Mouse (Mus musculus) liver, embryonic 14.5 days (tissue): ENCODE results near the gene C5ar1. TPM values are rescaled to one million over a fixed set of nuclear protein-coding genes. Genes with fewer than 3 reads are reported as not detected.
A peak's percentile ranks its signal among the peaks of the same experiment; 100 is the strongest.

Experiments
- ATAC-seq: fragments of 200-750 bp; cut with Nextera tagmentation; 2 replicates; pipeline ENCODE4 v1.8.0; 2017; ENCODE audit warnings: moderate number of reproducible peaks, mild to moderate bottlenecking, moderate library complexity; ENCODE audit not compliant: insufficient read depth
- DNase-seq, 3 experiments: peaks; one replicate each; pipeline ENCODE4 v3.0.0-alpha.2; 2012 to 2013; ENCODE audit warnings: low read depth in 3 of 3, low spot score in 3 of 3
- H3K27ac ChIP-seq: fragments of 300-500 bp; sonication (generic); 2 replicates; pipeline ENCODE4 v1.5.1; 2014; ENCODE audit warnings: moderate library complexity, mild to moderate bottlenecking, control low read depth, inconsistent platforms
- H3K27me3 ChIP-seq: fragments of 300-500 bp; sonication (generic); 2 replicates; pipeline ENCODE4 v1.6.1; 2014; ENCODE audit warnings: mild to moderate bottlenecking, low read length, moderate library complexity; ENCODE audit not compliant: control insufficient read depth, insufficient read depth
- H3K36me3 ChIP-seq: fragments of 300-500 bp; sonication (generic); replicated peaks from 2 replicates; pipeline ENCODE4 v1.6.1; 2014; ENCODE audit warnings: low read depth; ENCODE audit not compliant: control insufficient read depth, insufficient read depth
- H3K4me1 ChIP-seq, 2 experiments: fragments of 200-500 bp in 1 of 2; fragments of 300-500 bp in 1 of 2; sonication (generic) in 1 of 2; replicated peaks; 2 replicates each; pipeline ENCODE4 v1.6.1; 2012 to 2014; ENCODE audit warnings: antibody characterized with exemption in 1 of 2, inconsistent platforms in 1 of 2, low read length in 1 of 2; ENCODE audit not compliant: control insufficient read depth in 2 of 2, insufficient read depth in 2 of 2
- H3K4me2 ChIP-seq: fragments of 300-500 bp; sonication (generic); 2 replicates; pipeline ENCODE4 v1.6.1; 2014; ENCODE audit warnings: low read depth, mild to moderate bottlenecking, control low read depth, moderate library complexity
- H3K4me3 ChIP-seq, 2 experiments: fragments of 200-500 bp in 1 of 2; fragments of 300-500 bp in 1 of 2; sonication (generic) in 1 of 2; 2 replicates each; pipeline ENCODE4 v1.5.1; 2012 to 2014; ENCODE audit warnings: low read depth in 2 of 2, low read length in 2 of 2, mild to moderate bottlenecking in 2 of 2, control low read depth in 1 of 2, inconsistent platforms in 1 of 2, moderate library complexity in 1 of 2; ENCODE audit not compliant: insufficient read depth in 1 of 2
- H3K9ac ChIP-seq: fragments of 300-500 bp; sonication (generic); replicated peaks from 2 replicates; pipeline ENCODE4 v1.6.1; 2014; ENCODE audit warnings: mild to moderate bottlenecking, control low read depth, moderate library complexity
- H3K9me3 ChIP-seq: fragments of 300-500 bp; sonication (generic); 2 replicates; pipeline ENCODE4 v1.6.1; 2016; ENCODE audit warnings: low read length, mixed read lengths; ENCODE audit not compliant: control insufficient read depth
- CTCF ChIP-seq: IDR thresholded peaks from 2 replicates; pipeline ENCODE4 v1.5.1; 2016; ENCODE audit warnings: antibody characterized with exemption, low read depth, control low read depth
- EP300 ChIP-seq: IDR thresholded peaks from 2 replicates; pipeline ENCODE4 v1.6.1; 2016; ENCODE audit warnings: antibody characterized with exemption, low read depth
- WGBS: fragments of 180-500 bp; shearing (Covaris S2); extraction: QIAGEN DNeasy Blood & Tissue Kit; methylation state at CpG from one replicate; pipeline ENCODE4 v1.1.7; 2014; ENCODE audit not compliant: insufficient replicate concordance; 5-methylcytosine and 5-hydroxymethylcytosine counted together
- polyA plus RNA-seq, 2 experiments: library from polyadenylated mRNA; depleted of rRNA in 1 of 2; stranded (reverse) in 1 of 2; unstranded in 1 of 2; fragments of >200 nt; fragmentation: Nextera tagmentation in 1 of 2; extraction: Ambion mirVana in 1 of 2; gene quantifications; 2 replicates each; pipeline versions ENCODE4 v1.2.1 to v1.2.3; 2012 to 2014

The C5ar1 gene
- polyA plus RNA-seq, 2 experiments: 0.95 to 1.9 TPM

GRCm38 (mm10) chr7:16240281-16240977 lies 18.9 kb downstream of the C5ar1 start:
- Histone ChIP-seq H3K27ac (peak overlapping the region; percentile 80), H3K4me3 (peak overlapping the region; percentile 22 to 44), H3K4me2 (peak overlapping the region; percentile 75), H3K9ac (peak overlapping the region; percentile 64), H3K4me1 (peaks cover 28 to 48% of the 10 kb centered on the region in 2 experiments), H3K9me3 (no peaks in the 10 kb centered on the region), H3K36me3 (no peaks in the 10 kb centered on the region), H3K27me3 (no peaks in the 10 kb centered on the region)
- 17% methylated on average over 7 of the region's 7 CpGs for WGBS
- peak in 1 of 3 experiments; percentile 74 for DNase-seq
- TF ChIP-seq EP300 (peak; percentile 20; the same call in 1 of the 2 replicates), CTCF (no peak)
- peak; percentile 90 for ATAC-seq

GRCm38 (mm10) chr7:16239554-16239997 lies 19.8 kb downstream of the C5ar1 start:
- DNase-seq (no peak), ATAC-seq (no peak)
- Histone ChIP-seq H3K4me1 (peaks cover 28 to 46% of the 10 kb centered on the region in 2 experiments), H3K27ac (peak overlapping the region; percentile 80), H3K4me2 (peak overlapping the region; percentile 75), H3K27me3 (no peaks in the 10 kb centered on the region), H3K9me3 (no peaks in the 10 kb centered on the region), H3K9ac (peak overlapping the region; percentile 64), H3K36me3 (no peaks in the 10 kb centered on the region), H3K4me3 (peak overlapping the region; percentile 22 to 44)
- WGBS: 35% methylated on average over 9 of the region's 9 CpGs
- TF ChIP-seq CTCF: no peak
- TF ChIP-seq EP300: no peak

- 32% methylated on average over 5 of the region's 5 CpGs for WGBS
- Histone ChIP-seq H3K9ac (no peak overlapping the region), H3K4me2 (no peak overlapping the region), H3K4me1 (peaks cover 0 to 14% of the 10 kb centered on the region in 2 experiments; a peak in 3 of 4 replicates), H3K36me3 (no peaks in the 10 kb centered on the region), H3K27me3 (no peaks in the 10 kb centered on the region; the same call in 1 of the 2 replicates), H3K27ac (no peak overlapping the region), H3K4me3 (no peak overlapping the region), H3K9me3 (no peaks in the 10 kb centered on the region; the same call in 1 of the 2 replicates)
- ATAC-seq: no peak
- DNase-seq: no peak
- TF ChIP-seq EP300 (no peak), CTCF (no peak)
Measured at GRCm38 (mm10) chr7:16229869-16230268, 29.5 kb downstream of the C5ar1 start.

- ATAC-seq (peak; percentile 97), DNase-seq (peak; percentile 92 to 95 (median 94))
Measured at GRCm38 (mm10) chr7:16221582-16222272, 37.6 kb downstream of the C5ar1 start, which contains the start of gene Dhx34. Dhx34 (minus strand) TSS chr7:16222037.

GRCm38 (mm10) chr7:16213986-16214385 lies 45.4 kb downstream of the C5ar1 start:
- TF ChIP-seq EP300 (no peak), CTCF (peak; percentile 4; the same call in 1 of the 2 replicates)
- Histone ChIP-seq H3K4me3 (no peak overlapping the region), H3K4me1 (no peaks in the 10 kb centered on the region; a peak in 1 of 4 replicates), H3K9ac (no peak overlapping the region), H3K36me3 (no peaks in the 10 kb centered on the region; the same call in 1 of the 2 replicates), H3K27ac (no peak overlapping the region), H3K27me3 (no peaks in the 10 kb centered on the region), H3K9me3 (no peaks in the 10 kb centered on the region), H3K4me2 (no peak overlapping the region)
- no peak for DNase-seq
- WGBS: 83% methylated on average over 9 of the region's 9 CpGs
- no peak for ATAC-seq

More at GRCm38 (mm10) chr7:16221582-16222272, 37.6 kb downstream of the C5ar1 start, which contains the start of gene Dhx34:
- Histone ChIP-seq H3K9me3 (no peaks in the 10 kb centered on the region), H3K36me3 (no peaks in the 10 kb centered on the region; the same call in 1 of the 2 replicates), H3K4me3 (peak within 1 kb of the TSS; percentile 85 to 92), H3K9ac (peak within 1 kb of the TSS; percentile 93), H3K27ac (peak within 1 kb of the TSS; percentile 76), H3K27me3 (no peaks in the 10 kb centered on the region), H3K4me1 (peaks cover 9 to 10% of the 10 kb centered on the region in 2 experiments), H3K4me2 (peak within 1 kb of the TSS; percentile 90)
- TF ChIP-seq CTCF: peak; percentile 81
- no peak for TF ChIP-seq EP300
- 1% methylated on average over 34 of the region's 34 CpGs for WGBS
